Mouse (Mus musculus) C2C12 (cell line): Measurements from ENCODE around the gene Auts2.

Source experiments
- CEBPB ChIP-seq: IDR thresholded peaks from one replicate; pipeline ENCODE4 v1.6.1; 2011; ENCODE audit warnings: low read depth, mild to moderate bottlenecking, control low read depth, moderate library complexity
- CTCF ChIP-seq: IDR thresholded peaks from one replicate; pipeline ENCODE4 v1.5.1; 2011; ENCODE audit not compliant: control insufficient read depth, insufficient read depth, insufficient read length
- FOSL1 ChIP-seq: IDR thresholded peaks from one replicate; pipeline ENCODE4 v1.8.0; 2011; ENCODE audit warnings: mild to moderate bottlenecking, low read length; ENCODE audit not compliant: poor library complexity, insufficient read depth, severe bottlenecking
- MAX ChIP-seq: IDR thresholded peaks from one replicate; pipeline ENCODE4 v1.6.1; 2011; ENCODE audit warnings: mild to moderate bottlenecking, control low read depth
- MYOD1 ChIP-seq: IDR thresholded peaks from one replicate; pipeline ENCODE4 v1.6.1; 2011; ENCODE audit warnings: low read depth; ENCODE audit not compliant: control insufficient read depth, insufficient read length
- MYOG ChIP-seq: IDR thresholded peaks from one replicate; pipeline ENCODE4 v1.6.1; 2011; ENCODE audit not compliant: control insufficient read depth, insufficient read length; ENCODE audit errors: extremely low read depth
- USF1 ChIP-seq: IDR thresholded peaks from one replicate; pipeline ENCODE4 v1.6.1; 2011; ENCODE audit warnings: low read depth, mild to moderate bottlenecking, control low read depth, moderate library complexity

DNA sequence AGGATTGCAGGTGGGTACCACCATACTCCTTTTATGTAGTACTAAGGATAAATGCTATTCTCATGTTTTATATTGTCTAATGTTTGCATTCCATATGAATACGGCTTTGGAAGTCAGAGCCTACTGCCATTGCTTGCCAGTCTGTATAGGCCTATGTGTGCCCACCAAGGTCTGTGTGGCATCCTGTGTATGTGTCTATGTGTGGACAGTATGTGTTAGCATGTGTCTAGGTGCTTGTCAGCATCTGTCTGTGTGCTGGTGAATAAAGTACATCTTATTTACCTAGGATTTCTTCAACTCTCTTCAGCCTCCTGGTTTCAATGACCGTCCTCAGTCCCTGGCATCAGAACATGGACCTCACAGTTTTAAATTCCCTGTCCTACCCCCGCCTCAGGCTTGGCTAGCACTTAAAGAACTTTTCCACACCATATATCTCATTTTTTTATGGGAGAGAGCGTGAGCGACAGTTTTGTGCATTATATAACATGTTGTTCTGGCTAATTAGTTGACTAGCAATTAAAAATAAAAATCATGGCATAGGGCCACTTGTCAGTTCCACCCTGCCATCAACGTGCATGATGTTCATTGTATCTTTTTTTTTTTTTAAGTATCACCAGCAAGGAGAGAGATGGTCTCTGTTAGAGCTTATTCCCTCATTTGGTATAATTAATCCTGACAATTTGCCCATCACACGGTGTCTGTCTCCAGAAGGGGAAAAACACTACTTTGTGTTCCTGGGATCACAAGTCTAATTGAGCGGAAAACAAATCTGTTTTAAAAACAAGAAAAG lies 587.7 kb downstream of the Auts2 start:
- TF ChIP-seq MAX (no peak), CTCF (no peak), CEBPB (no peak), MYOD1 (no peak), MYOG (no peak), FOSL1 (no peak), USF1 (no peak)
